Mouse (Mus musculus): Measurements from ENCODE around the gene Arhgef25.

- TF ChIP-seq CTCF (IDR thresholded peaks at IDR 0.05; ENCODE audit: control insufficient read depth, insufficient read depth, insufficient read length) (no peak), MAX (IDR thresholded peaks at IDR 0.05) (no peak), CEBPB (IDR thresholded peaks at IDR 0.05; ENCODE audit: low read depth) (no peak), USF1 (IDR thresholded peaks at IDR 0.05; ENCODE audit: low read depth) (no peak), MYOG (IDR thresholded peaks at IDR 0.05; ENCODE audit: control insufficient read depth, extremely low read depth, insufficient read length) (no peak), FOSL1 (IDR thresholded peaks at IDR 0.05; ENCODE audit: insufficient read depth, low read length, poor library complexity, severe bottlenecking) (no peak), MYOD1 (IDR thresholded peaks at IDR 0.05; ENCODE audit: control insufficient read depth, insufficient read length, low read depth) (no peak)
Measured at GRCm38 (mm10) chr10:127188079-127188453, 1.8 kb downstream of the Arhgef25 start.
